Mouse (Mus musculus): ENCODE measurements around the gene Nxph3. TPM values are rescaled to one million over a fixed set of nuclear protein-coding genes. Genes with fewer than 3 reads are reported as not detected.

Nxph3 gene
- polyA plus RNA-seq, 1 experiment from 2014 or later: 0.32 TPM

GRCm38 (mm10) chr11:95520456-95521072 lies 6.2 kb upstream of the Nxph3 start:
- H3K4me1 ChIP-seq (ENCODE audit: control insufficient read depth, insufficient read depth, low read length): peaks cover 13% of the 10 kb centered on the region
- H3K27me3 ChIP-seq (replicated peaks; ENCODE audit: control insufficient read depth, insufficient read depth, low read length): peaks cover 9% of the 10 kb centered on the region; the same call in 1 of the 2 replicates
- peak overlapping the region; percentile 40 for H3K4me3 ChIP-seq (ENCODE audit: low read length)
- ATAC-seq: peak; percentile 84
- H3K36me3 ChIP-seq (ENCODE audit: control insufficient read depth, insufficient read depth, low read length): no peaks in the 10 kb centered on the region
- peak overlapping the region; percentile 67 for H3K4me2 ChIP-seq (ENCODE audit: low read depth, low read length)
- no peak overlapping the region for H3K27ac ChIP-seq (ENCODE audit: low read length)
- H3K9ac ChIP-seq (ENCODE audit: low read depth, low read length): peak overlapping the region; percentile 45; the same call in 1 of the 2 replicates
- WGBS: 5% methylated on average over 27 of the region's 27 CpGs
- no peaks in the 10 kb centered on the region for H3K9me3 ChIP-seq (ENCODE audit: control insufficient read depth, low read length)

DNA sequence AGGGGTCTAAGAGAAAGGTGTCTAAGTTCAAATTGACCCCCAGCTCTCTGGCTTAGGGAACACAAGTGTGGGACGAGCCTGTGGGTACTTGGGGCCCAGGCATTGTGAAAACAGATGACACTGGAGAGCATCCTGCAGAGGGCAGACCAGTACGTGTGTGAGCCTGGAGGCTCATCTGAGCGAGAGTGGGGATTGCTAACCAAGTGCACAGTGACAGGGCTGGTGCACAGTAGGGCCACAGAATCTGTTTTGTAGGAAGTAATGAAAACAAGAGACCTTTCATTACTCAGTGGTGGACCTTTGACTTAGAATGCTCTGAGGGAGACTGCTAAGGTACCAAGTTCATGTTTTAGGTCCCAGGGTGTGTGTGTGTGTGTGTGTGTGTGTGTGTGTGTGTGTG lies 5.6 kb upstream of the Nxph3 start:
- H3K4me2 ChIP-seq (ENCODE audit: low read depth, low read length): no peak overlapping the region
- ATAC-seq: no peak
- peaks cover 18% of the 10 kb centered on the region for H3K4me1 ChIP-seq (ENCODE audit: control insufficient read depth, insufficient read depth, low read length)
- no peaks in the 10 kb centered on the region for H3K36me3 ChIP-seq (ENCODE audit: control insufficient read depth, insufficient read depth, low read length)
- no peak overlapping the region for H3K4me3 ChIP-seq (ENCODE audit: low read length)
- 77% methylated on average over 3 of the region's 3 CpGs for WGBS
- H3K27me3 ChIP-seq (replicated peaks; ENCODE audit: control insufficient read depth, insufficient read depth, low read length): peaks cover 14% of the 10 kb centered on the region
- no peak overlapping the region for H3K9ac ChIP-seq (ENCODE audit: low read depth, low read length)
- no peaks in the 10 kb centered on the region for H3K9me3 ChIP-seq (ENCODE audit: control insufficient read depth, low read length)
- no peak overlapping the region for H3K27ac ChIP-seq (ENCODE audit: low read length)

DNA sequence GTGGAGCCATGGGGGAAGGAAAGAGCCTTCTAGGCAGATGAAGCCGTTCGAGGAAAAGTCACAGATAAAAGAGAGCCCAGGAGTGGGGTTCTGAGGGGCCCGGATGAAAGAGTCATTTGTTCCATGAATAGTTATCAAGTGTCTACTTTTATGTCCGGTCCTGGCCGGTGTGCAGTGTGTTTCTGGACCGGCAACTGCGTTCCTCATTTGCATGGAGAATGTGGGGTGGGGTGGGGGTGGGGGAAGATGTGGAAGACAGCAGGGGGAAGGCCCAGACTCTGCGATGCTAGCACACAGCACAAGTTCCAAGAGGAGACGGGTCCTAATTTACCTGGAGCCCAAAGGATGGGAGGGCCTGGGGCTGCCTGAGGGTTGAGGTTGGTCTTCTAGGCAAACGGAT lies 4.9 kb upstream of the Nxph3 start:
- Histone ChIP-seq H3K4me3 (ENCODE audit: low read length) (no peak overlapping the region), H3K9ac (ENCODE audit: low read depth, low read length) (no peak overlapping the region), H3K36me3 (ENCODE audit: control insufficient read depth, insufficient read depth, low read length) (no peaks in the 10 kb centered on the region), H3K9me3 (ENCODE audit: control insufficient read depth, low read length) (no peaks in the 10 kb centered on the region), H3K4me2 (ENCODE audit: low read depth, low read length) (no peak overlapping the region), H3K4me1 (ENCODE audit: control insufficient read depth, insufficient read depth, low read length) (peaks cover 25% of the 10 kb centered on the region), H3K27ac (ENCODE audit: low read length) (no peak overlapping the region), H3K27me3 (replicated peaks; ENCODE audit: control insufficient read depth, insufficient read depth, low read length) (peaks cover 20% of the 10 kb centered on the region)
- 62% methylated on average over 10 of the region's 10 CpGs for WGBS
- ATAC-seq: no peak

- no peak overlapping the region for H3K27ac ChIP-seq (ENCODE audit: low read length)
- H3K36me3 ChIP-seq (ENCODE audit: control insufficient read depth, insufficient read depth, low read length): no peaks in the 10 kb centered on the region
- no peak for ATAC-seq
- peaks cover 36% of the 10 kb centered on the region for H3K4me1 ChIP-seq (ENCODE audit: control insufficient read depth, insufficient read depth, low read length)
- peaks cover 41% of the 10 kb centered on the region for H3K27me3 ChIP-seq (replicated peaks; ENCODE audit: control insufficient read depth, insufficient read depth, low read length)
- WGBS: 45% methylated on average over 6 of the region's 6 CpGs
- no peak overlapping the region for H3K4me2 ChIP-seq (ENCODE audit: low read depth, low read length)
- H3K9ac ChIP-seq (ENCODE audit: low read depth, low read length): no peak overlapping the region
- no peak overlapping the region for H3K4me3 ChIP-seq (ENCODE audit: low read length)
- no peaks in the 10 kb centered on the region for H3K9me3 ChIP-seq (ENCODE audit: control insufficient read depth, low read length)
Observed at GRCm38 (mm10) chr11:95517162-95517561, 2.8 kb upstream of the Nxph3 start.

DNA sequence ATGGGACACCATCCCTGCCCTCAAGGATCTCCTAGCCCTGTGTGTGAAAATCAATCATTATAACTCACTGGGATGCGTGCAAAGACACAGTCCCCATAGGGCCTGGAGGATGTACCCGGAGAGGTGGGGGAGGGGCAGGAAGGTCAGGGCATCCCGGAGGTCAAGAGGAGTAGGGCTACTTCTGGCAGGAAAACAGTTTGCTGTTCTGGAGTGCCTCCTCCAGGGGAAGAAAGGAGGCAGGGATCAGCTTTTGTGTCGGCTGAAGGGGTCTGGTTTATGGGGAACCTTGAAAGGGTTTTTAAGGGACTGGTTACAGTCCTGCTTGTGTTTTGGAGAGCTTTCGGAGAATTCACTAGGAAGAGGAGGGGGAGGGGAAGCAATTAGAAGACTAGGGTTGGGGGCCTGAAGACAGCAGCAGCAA lies 2.1 kb upstream of the Nxph3 start:
- Histone ChIP-seq H3K4me2 (ENCODE audit: low read depth, low read length) (no peak overlapping the region), H3K9me3 (ENCODE audit: control insufficient read depth, low read length) (no peaks in the 10 kb centered on the region), H3K9ac (ENCODE audit: low read depth, low read length) (no peak overlapping the region), H3K4me1 (ENCODE audit: control insufficient read depth, insufficient read depth, low read length) (peaks cover 36% of the 10 kb centered on the region), H3K27ac (ENCODE audit: low read length) (no peak overlapping the region), H3K27me3 (replicated peaks; ENCODE audit: control insufficient read depth, insufficient read depth, low read length) (peaks cover 41% of the 10 kb centered on the region), H3K36me3 (ENCODE audit: control insufficient read depth, insufficient read depth, low read length) (no peaks in the 10 kb centered on the region), H3K4me3 (ENCODE audit: low read length) (no peak overlapping the region)
- ATAC-seq: no peak
- WGBS: 12% methylated on average over 5 of the region's 5 CpGs

GRCm38 (mm10) chr11:95515376-95516323 lies 1.3 kb upstream of the Nxph3 start:
- WGBS: 45% methylated on average over 17 of the region's 17 CpGs
- H3K4me2 ChIP-seq (ENCODE audit: low read depth, low read length): no peak overlapping the region
- H3K9ac ChIP-seq (ENCODE audit: low read depth, low read length): no peak overlapping the region
- peaks cover 29% of the 10 kb centered on the region for H3K4me1 ChIP-seq (ENCODE audit: control insufficient read depth, insufficient read depth, low read length)
- H3K4me3 ChIP-seq (ENCODE audit: low read length): no peak overlapping the region
- ATAC-seq: no peak
- no peak overlapping the region for H3K27ac ChIP-seq (ENCODE audit: low read length)
- no peaks in the 10 kb centered on the region for H3K9me3 ChIP-seq (ENCODE audit: control insufficient read depth, low read length)
- H3K36me3 ChIP-seq (ENCODE audit: control insufficient read depth, insufficient read depth, low read length): no peaks in the 10 kb centered on the region
- H3K27me3 ChIP-seq (replicated peaks; ENCODE audit: control insufficient read depth, insufficient read depth, low read length): peaks cover 42% of the 10 kb centered on the region

GRCm38 (mm10) chr11:95513461-95514297 lies 691 bp downstream of the Nxph3 start:
- Histone ChIP-seq H3K4me2 (ENCODE audit: low read depth, low read length) (peak overlapping the region; percentile 96), H3K36me3 (ENCODE audit: control insufficient read depth, insufficient read depth, low read length) (no peaks in the 10 kb centered on the region), H3K27me3 (replicated peaks; ENCODE audit: control insufficient read depth, insufficient read depth, low read length) (peaks cover 43% of the 10 kb centered on the region), H3K9me3 (ENCODE audit: control insufficient read depth, low read length) (no peaks in the 10 kb centered on the region), H3K27ac (ENCODE audit: low read length) (no peak overlapping the region), H3K4me1 (ENCODE audit: control insufficient read depth, insufficient read depth, low read length) (peaks cover 30% of the 10 kb centered on the region), H3K9ac (ENCODE audit: low read depth, low read length) (peak overlapping the region; percentile 64), H3K4me3 (ENCODE audit: low read length) (peak overlapping the region; percentile 61)
- peak; percentile 54 for ATAC-seq
- 1% methylated on average over 66 of the region's 66 CpGs for WGBS

DNA sequence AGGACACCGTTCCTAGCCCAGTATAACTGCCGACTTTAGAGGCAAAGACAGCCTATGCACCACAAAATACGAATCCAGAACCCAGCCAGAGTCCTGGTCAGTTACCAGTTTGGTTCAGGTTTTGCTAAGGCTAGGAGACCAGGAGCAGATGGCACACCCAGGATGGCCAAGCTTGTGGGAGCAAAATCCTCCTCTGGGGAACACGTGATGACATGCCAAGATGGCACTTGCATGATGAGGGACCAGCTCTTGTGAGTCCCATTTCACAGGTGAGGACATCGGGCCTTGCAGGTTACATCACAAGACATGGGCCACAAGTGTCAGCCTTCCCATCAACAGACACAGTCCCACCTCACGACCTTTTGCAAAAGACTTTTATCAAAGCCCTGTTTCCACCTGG lies 2.0 kb downstream of the Nxph3 start:
- H3K9ac ChIP-seq (ENCODE audit: low read depth, low read length): no peak overlapping the region
- no peak overlapping the region for H3K4me3 ChIP-seq (ENCODE audit: low read length)
- WGBS: 76% methylated on average over 6 of the region's 6 CpGs
- peaks cover 43% of the 10 kb centered on the region for H3K27me3 ChIP-seq (replicated peaks; ENCODE audit: control insufficient read depth, insufficient read depth, low read length)
- H3K36me3 ChIP-seq (ENCODE audit: control insufficient read depth, insufficient read depth, low read length): no peaks in the 10 kb centered on the region
- H3K4me2 ChIP-seq (ENCODE audit: low read depth, low read length): no peak overlapping the region
- H3K4me1 ChIP-seq (ENCODE audit: control insufficient read depth, insufficient read depth, low read length): peaks cover 38% of the 10 kb centered on the region
- H3K9me3 ChIP-seq (ENCODE audit: control insufficient read depth, low read length): no peaks in the 10 kb centered on the region
- ATAC-seq: no peak
- no peak overlapping the region for H3K27ac ChIP-seq (ENCODE audit: low read length)

DNA sequence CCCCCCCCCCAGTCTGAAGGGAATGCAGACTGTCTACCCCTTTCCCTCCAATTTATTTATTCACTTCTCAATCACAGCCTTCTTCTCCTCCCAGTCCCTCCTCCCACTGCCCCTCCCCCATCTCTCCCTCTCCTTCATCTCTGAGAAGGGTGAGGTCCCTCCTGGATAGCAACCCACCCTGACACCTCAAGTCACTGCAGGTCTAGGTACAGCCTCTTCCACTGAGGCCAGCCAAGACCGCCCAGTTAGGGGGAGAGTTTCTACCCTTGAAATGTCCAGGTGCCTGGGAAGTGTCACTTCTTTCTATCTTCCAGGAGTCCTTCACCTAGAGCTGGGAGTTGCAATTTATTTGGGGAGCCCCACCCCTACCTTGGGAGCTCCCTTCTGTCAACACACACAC lies 2.5 kb downstream of the Nxph3 start:
- Histone ChIP-seq H3K36me3 (ENCODE audit: control insufficient read depth, insufficient read depth, low read length) (no peaks in the 10 kb centered on the region), H3K27ac (ENCODE audit: low read length) (no peak overlapping the region), H3K9ac (ENCODE audit: low read depth, low read length) (no peak overlapping the region), H3K4me1 (ENCODE audit: control insufficient read depth, insufficient read depth, low read length) (peaks cover 38% of the 10 kb centered on the region), H3K4me2 (ENCODE audit: low read depth, low read length) (no peak overlapping the region), H3K4me3 (ENCODE audit: low read length) (no peak overlapping the region), H3K9me3 (ENCODE audit: control insufficient read depth, low read length) (no peaks in the 10 kb centered on the region), H3K27me3 (replicated peaks; ENCODE audit: control insufficient read depth, insufficient read depth, low read length) (peaks cover 43% of the 10 kb centered on the region)
- no peak for ATAC-seq
- 78% methylated on average over 1 of the region's 1 CpGs for WGBS

Measured in intestine, embryonic 16.5 days (tissue).